Mouse (Mus musculus) G1E (cell line): ENCODE measurements around the gene Prkcq. TPM values are rescaled to one million over a fixed set of nuclear protein-coding genes. Genes with fewer than 3 reads are reported as not detected.

Source experiments
- ATAC-seq: 2 replicates; pipeline ENCODE4 v1.8.0; 2016; ENCODE audit warnings: mild to moderate bottlenecking; ENCODE audit not compliant: insufficient number of reproducible peaks, poor library complexity, low FRiP score, severe bottlenecking; ENCODE audit errors: extremely low read depth
- DNase-seq: peaks from one replicate; pipeline ENCODE4 v3.0.0; 2012; ENCODE audit warnings: low spot score
- H3K27me3 ChIP-seq: 2 replicates; pipeline ENCODE4 v1.6.1; 2012; ENCODE audit warnings: mild to moderate bottlenecking, low read length, inconsistent platforms; ENCODE audit not compliant: insufficient read depth
- H3K36me3 ChIP-seq: replicated peaks from 2 replicates; pipeline ENCODE3; 2012; ENCODE audit warnings: mild to moderate bottlenecking, inconsistent platforms
- H3K4me1 ChIP-seq: 2 replicates; pipeline ENCODE4 v1.6.1; 2012; ENCODE audit warnings: low read depth, low read length, inconsistent platforms, mixed read lengths; ENCODE audit not compliant: insufficient read depth
- H3K4me3 ChIP-seq: 2 replicates; pipeline ENCODE4 v1.5.1; 2012; ENCODE audit warnings: low read depth, mild to moderate bottlenecking, inconsistent platforms, low read length, moderate library complexity, mixed read lengths
- H3K9me3 ChIP-seq: replicated peaks from 2 replicates; pipeline ENCODE4 v1.6.1; 2012; ENCODE audit warnings: inconsistent platforms
- CTCF ChIP-seq: IDR thresholded peaks from 2 replicates; pipeline ENCODE4 v1.5.1; 2012; ENCODE audit warnings: low read depth, low read length, inconsistent platforms, mixed read lengths
- GATA1 ChIP-seq: IDR thresholded peaks from 2 replicates; pipeline ENCODE4 v1.6.1; 2012; ENCODE audit warnings: borderline replicate concordance, low read length, inconsistent platforms, mixed read lengths
- GATA2 ChIP-seq: IDR thresholded peaks from 2 replicates; pipeline ENCODE4 v1.6.1; 2012; ENCODE audit warnings: low read depth, low read length, inconsistent platforms, borderline replicate concordance
- POLR2AphosphoS5 ChIP-seq: IDR thresholded peaks from 2 replicates; pipeline ENCODE4 v1.6.1; 2012; ENCODE audit warnings: low read depth, low read length, inconsistent platforms; ENCODE audit not compliant: insufficient replicate concordance
- TAL1 ChIP-seq: conservative IDR thresholded peaks from 2 replicates; pipeline ENCODE4 v1.6.1; 2012; ENCODE audit warnings: low read depth, low read length, inconsistent platforms, mixed read lengths
- polyA plus RNA-seq: library from polyadenylated mRNA; stranded (reverse); fragments of >175 nt; gene quantifications from 2 replicates; pipeline ENCODE4 v1.2.3, GENCODE M21; 2012
- total RNA-seq, 2 experiments: library from RNA; stranded (forward) in 1 of 2; stranded (reverse) in 1 of 2; fragments of 200-1000 nt in 1 of 2; fragments of >200 nt in 1 of 2; fragmentation: Nextera tagmentation in 1 of 2; gene quantifications; 2 replicates each; pipeline ENCODE4 v1.2.3; 2014 to 2017

Gene Prkcq
- not detected in 2 replicates for total RNA-seq (2014; fragmentation: Nextera tagmentation)
- total RNA-seq (2017), result 0.06 and 0.27 TPM in 2 replicates
- not detected in 2 replicates for polyA plus RNA-seq

DNA sequence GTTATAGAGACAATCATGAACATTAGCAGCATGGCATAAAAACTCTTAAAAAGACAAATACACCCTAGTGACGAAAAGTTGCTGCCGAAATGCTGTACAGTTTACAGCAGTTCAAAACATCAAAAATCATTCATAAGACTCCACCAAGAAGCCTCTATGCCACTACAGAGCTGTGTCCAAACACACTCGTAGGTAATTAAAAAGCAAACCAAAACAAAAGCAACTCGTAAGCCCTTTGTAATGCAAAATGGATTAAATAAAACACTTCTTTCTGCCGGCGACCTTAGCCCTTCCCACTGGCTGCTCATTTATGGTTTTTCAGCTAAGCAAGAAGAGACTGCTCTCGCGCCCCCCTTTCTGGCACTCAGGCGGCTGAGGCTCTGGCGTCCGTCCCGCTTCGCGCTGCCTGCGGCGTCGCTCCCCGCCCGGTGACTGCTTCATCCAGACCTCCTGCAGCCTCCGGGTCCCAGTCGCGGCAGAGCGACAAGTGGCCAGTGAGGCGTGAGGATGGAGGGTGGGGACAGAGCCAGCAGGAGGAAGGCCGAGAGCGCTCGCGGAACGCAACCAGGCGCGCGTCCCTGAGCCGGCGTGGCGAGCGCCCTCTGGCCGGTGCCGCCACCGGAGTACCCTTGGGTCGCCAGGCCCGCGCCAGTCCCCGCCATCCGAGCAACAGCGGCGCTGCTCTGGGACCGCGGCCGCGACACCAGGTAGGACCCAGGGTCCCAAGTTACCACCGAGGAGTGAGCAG lies at the start of gene Prkcq:
Gene Prkcq (plus strand): TSS at position 355 of the 748 bp plus-strand sequence.
- Histone ChIP-seq H3K4me1 (no peaks in the 10 kb centered on the region), H3K27me3 (no peaks in the 10 kb centered on the region), H3K36me3 (no peaks in the 10 kb centered on the region), H3K4me3 (no peak within 1 kb of the TSS), H3K9me3 (no peaks in the 10 kb centered on the region)
- no peak for DNase-seq
- ATAC-seq, result no peak
- TF ChIP-seq GATA2 (no peak), GATA1 (no peak), POLR2AphosphoS5 (no peak), TAL1 (no peak), CTCF (no peak)

DNA sequence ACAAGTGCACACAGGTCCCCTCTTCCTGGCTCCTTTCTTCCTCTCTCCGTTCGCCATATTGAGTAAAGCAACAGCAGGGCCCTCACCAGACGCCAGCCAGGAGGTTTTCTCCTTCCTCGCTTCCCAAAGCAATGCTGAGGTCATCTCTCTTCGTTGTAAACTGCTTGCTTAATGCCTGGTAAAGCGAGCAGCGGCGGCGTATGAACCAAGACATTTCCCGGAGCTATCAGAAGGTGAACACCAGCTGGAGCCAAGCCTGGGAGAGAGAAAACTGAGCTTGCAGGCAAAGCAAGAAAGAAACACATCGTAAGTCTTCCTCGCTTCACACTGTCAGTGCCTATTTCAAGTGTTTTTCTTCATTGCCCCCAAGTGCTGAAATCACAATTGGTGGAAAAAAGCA lies 41.0 kb upstream of the Prkcq start:
- H3K4me3 ChIP-seq, result no peak overlapping the region
- ATAC-seq (no peak), DNase-seq (no peak)
- H3K27me3 ChIP-seq, result no peaks in the 10 kb centered on the region
- no peaks in the 10 kb centered on the region for H3K4me1 ChIP-seq
- H3K36me3 ChIP-seq, result no peaks in the 10 kb centered on the region
- H3K9me3 ChIP-seq, result no peaks in the 10 kb centered on the region
- no peak for TF ChIP-seq GATA2

DNA sequence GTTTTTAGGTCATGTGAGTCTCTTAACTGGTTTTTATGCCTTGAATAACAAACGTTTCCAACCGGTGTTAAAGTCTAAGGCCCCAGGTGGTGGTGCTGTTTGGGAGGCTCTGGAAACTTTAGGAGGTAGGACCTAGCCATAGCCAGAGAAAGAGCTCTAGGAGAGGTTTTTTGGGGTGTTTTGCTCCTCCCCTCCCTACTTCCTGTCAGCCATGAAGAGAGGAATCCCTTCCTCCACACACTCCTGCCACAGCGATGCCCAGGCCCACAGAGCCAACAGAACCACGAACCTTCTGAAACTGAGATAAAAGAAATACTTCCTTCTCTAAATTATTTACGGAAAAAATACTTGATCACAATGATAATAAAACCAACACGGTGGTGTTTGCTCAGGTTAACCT lies 36.2 kb upstream of the Prkcq start:
- H3K27me3 ChIP-seq, result no peaks in the 10 kb centered on the region
- no peaks in the 10 kb centered on the region for H3K9me3 ChIP-seq
- DNase-seq, result no peak
- TF ChIP-seq TAL1 (no peak), CTCF (no peak), GATA2 (no peak), POLR2AphosphoS5 (no peak), GATA1 (no peak)
- H3K36me3 ChIP-seq, result no peaks in the 10 kb centered on the region
- H3K4me3 ChIP-seq, result no peak overlapping the region
- H3K4me1 ChIP-seq, result no peaks in the 10 kb centered on the region
- no peak for ATAC-seq

DNA sequence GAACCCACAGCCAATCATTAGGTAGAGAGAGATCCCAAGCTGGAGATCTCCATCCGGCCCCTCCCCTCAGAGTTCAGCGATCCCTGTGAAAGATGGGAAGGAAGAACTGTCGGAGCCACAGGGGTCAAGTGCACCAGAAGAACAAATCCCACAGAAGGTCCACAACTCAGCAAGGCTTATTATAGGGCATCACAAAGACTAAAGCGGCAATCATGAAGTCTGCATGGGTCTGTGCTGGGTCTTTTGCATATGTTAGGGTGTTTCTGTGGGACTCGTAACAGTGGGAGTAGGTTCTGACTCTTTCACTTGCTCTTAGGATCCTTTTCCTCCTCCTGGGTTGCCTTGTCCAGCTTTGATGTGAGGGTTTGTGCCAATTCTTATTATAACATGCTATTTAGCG lies 33.8 kb upstream of the Prkcq start:
- no peaks in the 10 kb centered on the region for H3K27me3 ChIP-seq
- H3K36me3 ChIP-seq, result no peaks in the 10 kb centered on the region
- H3K4me1 ChIP-seq, result no peaks in the 10 kb centered on the region
- DNase-seq, result no peak
- no peaks in the 10 kb centered on the region for H3K9me3 ChIP-seq
- H3K4me3 ChIP-seq, result no peak overlapping the region
- no peak for TF ChIP-seq TAL1
- no peak for ATAC-seq

DNA sequence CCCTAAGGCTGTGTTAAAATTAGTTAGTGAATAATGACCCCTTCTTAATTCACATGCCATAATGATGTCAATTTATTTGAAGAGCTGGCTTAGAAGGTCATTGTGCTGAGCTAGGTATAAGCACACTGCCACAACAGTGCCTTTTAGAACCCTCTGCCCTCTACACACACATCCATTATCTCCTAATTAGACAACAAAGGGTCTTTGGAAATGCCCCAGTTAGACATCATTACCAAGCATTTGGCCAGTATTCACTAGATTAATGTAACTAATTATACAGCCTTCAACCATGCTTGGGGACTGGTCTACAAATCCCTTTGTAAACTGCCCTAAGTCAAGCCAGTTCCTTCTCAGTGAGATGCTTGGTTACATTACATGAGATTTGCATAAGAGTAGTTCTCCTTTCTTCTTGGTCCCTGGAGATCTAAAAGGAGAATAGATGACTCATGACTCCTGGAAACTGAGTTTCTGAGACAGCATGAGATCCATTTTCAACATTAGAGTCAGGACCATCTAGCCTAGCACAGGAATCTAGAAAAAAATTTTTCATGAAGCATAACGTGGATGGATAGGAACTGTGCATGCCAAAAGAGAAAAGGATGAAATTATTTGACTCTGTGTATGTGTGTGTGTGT lies 32.3 kb upstream of the Prkcq start:
- Histone ChIP-seq H3K9me3 (no peaks in the 10 kb centered on the region), H3K27me3 (no peaks in the 10 kb centered on the region), H3K4me3 (no peak overlapping the region), H3K4me1 (no peaks in the 10 kb centered on the region), H3K36me3 (no peaks in the 10 kb centered on the region)
- no peak for TF ChIP-seq CTCF
- ATAC-seq (no peak), DNase-seq (no peak)

DNA sequence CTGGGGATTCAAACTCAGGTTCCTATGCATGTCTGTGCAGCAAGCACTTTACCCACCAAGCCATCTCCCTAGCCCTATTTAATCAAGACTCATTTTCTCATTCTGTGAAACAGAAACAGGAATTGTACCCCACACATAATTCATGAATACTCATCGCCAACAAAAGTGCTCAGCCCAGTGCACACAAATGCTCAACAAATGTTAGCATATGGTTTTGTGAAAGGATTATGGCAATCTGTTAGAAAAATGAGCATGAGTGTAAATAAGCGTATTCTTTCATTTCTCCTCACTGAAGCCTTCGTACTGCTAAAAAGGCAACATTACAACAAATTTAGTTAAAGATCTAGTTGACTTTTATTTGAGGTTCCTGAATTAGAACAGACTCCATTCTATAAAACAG lies 31.5 kb upstream of the Prkcq start:
- DNase-seq (no peak), ATAC-seq (no peak)
- Histone ChIP-seq H3K36me3 (no peaks in the 10 kb centered on the region), H3K4me3 (no peak overlapping the region), H3K9me3 (no peaks in the 10 kb centered on the region), H3K4me1 (no peaks in the 10 kb centered on the region), H3K27me3 (no peaks in the 10 kb centered on the region)
- TF ChIP-seq TAL1, result no peak
- TF ChIP-seq GATA1, result no peak
- no peak for TF ChIP-seq GATA2
- TF ChIP-seq CTCF, result no peak
- TF ChIP-seq POLR2AphosphoS5, result no peak

DNA sequence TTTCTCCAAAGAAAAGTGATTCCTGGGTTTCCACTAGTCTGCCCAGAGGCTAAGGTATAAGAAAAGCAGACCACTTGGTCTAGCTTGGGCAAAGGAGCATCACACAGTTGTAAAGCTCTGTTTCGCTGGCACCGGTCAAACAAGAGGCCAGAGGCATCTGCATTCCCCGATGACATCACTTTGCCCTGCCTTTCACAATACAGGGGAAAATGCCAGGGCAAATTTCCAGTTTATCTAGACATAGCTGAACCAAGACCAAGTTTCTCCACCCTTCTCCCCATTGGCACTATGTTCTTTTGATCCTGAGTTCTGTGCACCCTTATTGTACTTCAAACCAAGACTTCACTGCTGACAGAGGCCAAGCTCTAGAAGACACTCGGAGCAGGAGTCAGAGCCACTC lies 22.8 kb upstream of the Prkcq start:
- Histone ChIP-seq H3K36me3 (no peaks in the 10 kb centered on the region), H3K9me3 (no peaks in the 10 kb centered on the region), H3K27me3 (no peaks in the 10 kb centered on the region), H3K4me1 (no peaks in the 10 kb centered on the region), H3K4me3 (no peak overlapping the region)
- ATAC-seq, result no peak
- DNase-seq, result no peak
- no peak for TF ChIP-seq GATA1
- TF ChIP-seq POLR2AphosphoS5, result no peak
- no peak for TF ChIP-seq TAL1
